Mouse (Mus musculus): Measurements from ENCODE around the gene Cyth4. TPM values are rescaled to one million over a fixed set of nuclear protein-coding genes. Genes with fewer than 3 reads are reported as not detected.
A peak's percentile ranks its signal among the peaks of the same experiment; 100 is the strongest.

The Cyth4 gene
- polyA plus RNA-seq, 1 experiment from 2014 or later, result 8.2 TPM

- no peaks in the 10 kb centered on the region; the same call in 1 of the 2 replicates for H3K27me3 ChIP-seq (replicated peaks)
- no peak overlapping the region for H3K4me2 ChIP-seq (replicated peaks)
- H3K27ac ChIP-seq, result no peak overlapping the region
- 65% methylated on average over 5 of the region's 5 CpGs for WGBS
- H3K9me3 ChIP-seq, result no peaks in the 10 kb centered on the region
- no peak overlapping the region for H3K4me3 ChIP-seq (replicated peaks)
- no peak overlapping the region for H3K9ac ChIP-seq
- peaks cover 3% of the 10 kb centered on the region; the same call in 1 of the 2 replicates for H3K4me1 ChIP-seq (replicated peaks)
- no peaks in the 10 kb centered on the region for H3K36me3 ChIP-seq
- no peak for ATAC-seq
These were observed 36.6 kb downstream of the Cyth4 start for GRCm38 (mm10) chr15:78633413-78633812.

DNA sequence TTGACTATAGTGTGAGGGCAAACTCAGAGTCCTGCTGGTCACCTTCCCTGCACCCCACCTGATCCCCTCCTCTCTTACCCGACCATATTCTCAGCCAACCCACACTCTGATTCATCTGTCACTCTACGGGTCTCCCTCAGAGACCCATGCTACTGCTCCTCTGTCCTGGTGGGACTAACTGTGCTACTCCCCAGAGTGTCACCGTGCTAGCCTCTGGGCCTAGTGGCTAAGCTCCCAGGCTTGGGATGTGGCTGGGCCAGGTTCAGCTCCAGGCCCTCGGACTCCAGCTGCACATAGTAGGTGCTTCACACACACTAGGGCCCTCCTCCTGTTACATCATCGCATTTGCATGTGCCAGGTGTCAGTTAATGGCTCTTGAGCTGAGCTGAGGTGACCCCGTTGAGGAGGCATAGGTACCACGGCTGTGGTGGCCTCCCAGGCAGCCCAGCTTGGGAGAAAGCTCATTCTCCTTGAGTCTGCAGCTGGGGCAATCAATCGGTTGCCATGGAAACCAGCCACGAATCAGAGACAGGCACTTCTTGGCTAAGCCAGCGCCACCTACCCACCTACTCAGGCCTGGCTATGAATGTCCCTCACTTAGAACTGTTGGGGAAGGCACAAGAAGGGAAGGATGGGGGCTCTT, 37.4 kb downstream of the Cyth4 start:
- ATAC-seq, result no peak
- no peak overlapping the region for H3K4me2 ChIP-seq (replicated peaks)

GRCm38 (mm10) chr15:78635231-78635630, 38.4 kb downstream of the Cyth4 start:
- H3K9me3 ChIP-seq, result no peaks in the 10 kb centered on the region
- no peak overlapping the region for H3K4me3 ChIP-seq (replicated peaks)
- no peak overlapping the region for H3K9ac ChIP-seq
- H3K4me2 ChIP-seq (replicated peaks), result no peak overlapping the region
- ATAC-seq, result no peak
- peaks cover 3% of the 10 kb centered on the region; the same call in 1 of the 2 replicates for H3K4me1 ChIP-seq (replicated peaks)
- no peaks in the 10 kb centered on the region; the same call in 1 of the 2 replicates for H3K27me3 ChIP-seq (replicated peaks)
- WGBS, result 28% methylated on average over 7 of the region's 7 CpGs
- no peaks in the 10 kb centered on the region for H3K36me3 ChIP-seq
- H3K27ac ChIP-seq, result no peak overlapping the region

More for the DNA sequence above, 37.4 kb downstream of the Cyth4 start:
- H3K4me1 ChIP-seq (replicated peaks), result peaks cover 3% of the 10 kb centered on the region; the same call in 1 of the 2 replicates
- no peak overlapping the region for H3K4me3 ChIP-seq (replicated peaks)
- WGBS, result 32% methylated on average over 10 of the region's 10 CpGs
- H3K36me3 ChIP-seq, result no peaks in the 10 kb centered on the region
- no peak overlapping the region for H3K9ac ChIP-seq
- H3K27me3 ChIP-seq (replicated peaks), result no peaks in the 10 kb centered on the region; the same call in 1 of the 2 replicates
- no peaks in the 10 kb centered on the region for H3K9me3 ChIP-seq
- no peak overlapping the region for H3K27ac ChIP-seq

DNA sequence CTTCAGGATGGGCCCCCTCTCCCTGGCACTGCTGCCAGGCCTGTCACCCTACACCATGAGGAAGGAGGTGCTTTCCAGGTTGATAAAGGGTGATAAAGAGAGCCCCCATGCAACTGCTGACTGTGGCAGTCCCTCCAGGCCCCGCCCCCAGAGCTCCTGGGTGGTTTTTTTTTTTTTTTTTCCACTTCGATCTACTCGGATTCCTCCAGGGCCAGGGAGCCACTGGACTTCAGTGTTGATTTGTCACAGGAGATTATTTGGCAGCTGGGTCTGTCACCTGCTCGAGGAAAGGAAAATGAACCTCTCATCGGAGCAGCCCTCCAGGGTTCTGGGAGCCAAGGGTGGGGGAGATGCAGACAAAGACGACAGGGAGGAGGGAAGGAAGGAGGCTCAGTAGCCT, 46.8 kb downstream of the Cyth4 start:
- 22% methylated on average over 6 of the region's 6 CpGs for WGBS
- Histone ChIP-seq H3K27ac (no peak overlapping the region), H3K4me3 (replicated peaks) (no peak overlapping the region)

GRCm38 (mm10) chr15:78644606-78645005, 47.8 kb downstream of the Cyth4 start:
- Histone ChIP-seq H3K4me3 (replicated peaks) (no peak overlapping the region), H3K4me2 (replicated peaks) (no peak overlapping the region), H3K27ac (no peak overlapping the region), H3K27me3 (replicated peaks) (no peaks in the 10 kb centered on the region), H3K36me3 (no peaks in the 10 kb centered on the region), H3K9ac (no peak overlapping the region), H3K4me1 (replicated peaks) (no peaks in the 10 kb centered on the region), H3K9me3 (no peaks in the 10 kb centered on the region)
- ATAC-seq, result no peak
- 45% methylated on average over 8 of the region's 8 CpGs for WGBS

More for the DNA sequence above, 46.8 kb downstream of the Cyth4 start:
- no peak for ATAC-seq
- no peaks in the 10 kb centered on the region for H3K36me3 ChIP-seq
- H3K9me3 ChIP-seq, result no peaks in the 10 kb centered on the region
- H3K27me3 ChIP-seq (replicated peaks), result no peaks in the 10 kb centered on the region
- no peak overlapping the region for H3K9ac ChIP-seq
- H3K4me2 ChIP-seq (replicated peaks), result no peak overlapping the region
- H3K4me1 ChIP-seq (replicated peaks), result no peaks in the 10 kb centered on the region

DNA sequence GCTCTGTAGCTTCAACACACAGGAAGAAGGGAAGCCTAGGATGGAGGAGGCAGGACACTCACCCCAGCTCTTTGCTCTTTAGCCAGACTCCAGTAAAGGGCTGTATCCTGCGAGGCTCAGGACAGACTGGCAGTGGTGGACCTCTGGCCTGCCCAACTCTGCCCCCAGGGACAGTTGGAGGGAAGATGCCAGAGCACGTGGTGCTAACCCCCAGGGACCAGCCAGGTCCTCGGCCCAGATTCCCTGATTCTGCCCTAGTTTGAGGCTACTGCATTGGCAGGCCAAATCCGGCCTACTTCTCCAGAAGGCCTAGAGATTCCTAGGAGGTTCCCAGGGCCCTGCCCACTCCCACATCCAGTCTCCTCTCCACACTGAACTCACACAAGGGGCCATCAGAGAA, 50.9 kb downstream of the Cyth4 start:
- no peaks in the 10 kb centered on the region for H3K9me3 ChIP-seq
- H3K4me3 ChIP-seq (replicated peaks), result no peak overlapping the region
- no peak for ATAC-seq
- no peak overlapping the region for H3K27ac ChIP-seq
- H3K4me2 ChIP-seq (replicated peaks), result no peak overlapping the region
- no peaks in the 10 kb centered on the region; the same call in 1 of the 2 replicates for H3K27me3 ChIP-seq (replicated peaks)
- no peak overlapping the region for H3K9ac ChIP-seq
- H3K36me3 ChIP-seq, result no peaks in the 10 kb centered on the region
- WGBS, result 72% methylated on average over 4 of the region's 4 CpGs
- H3K4me1 ChIP-seq (replicated peaks), result no peaks in the 10 kb centered on the region

- no peaks in the 10 kb centered on the region; the same call in 1 of the 2 replicates for H3K27me3 ChIP-seq (replicated peaks)
- H3K36me3 ChIP-seq, result no peaks in the 10 kb centered on the region
- ATAC-seq, result no peak
- WGBS, result 50% methylated on average over 4 of the region's 4 CpGs
- no peak overlapping the region for H3K4me3 ChIP-seq (replicated peaks)
- no peak overlapping the region for H3K27ac ChIP-seq
- H3K9ac ChIP-seq, result no peak overlapping the region
- no peak overlapping the region for H3K4me2 ChIP-seq (replicated peaks)
- no peaks in the 10 kb centered on the region for H3K4me1 ChIP-seq (replicated peaks)
- no peaks in the 10 kb centered on the region for H3K9me3 ChIP-seq
These were observed 54.3 kb downstream of the Cyth4 start for GRCm38 (mm10) chr15:78651169-78651568.

- WGBS, result 70% methylated on average over 5 of the region's 5 CpGs
These were observed 67.4 kb downstream of the Cyth4 start for GRCm38 (mm10) chr15:78664268-78664667.

GRCm38 (mm10) chr15:78669221-78669871, 72.5 kb downstream of the Cyth4 start:
- no peaks in the 10 kb centered on the region for H3K9me3 ChIP-seq
- peaks cover 41% of the 10 kb centered on the region for H3K27me3 ChIP-seq (replicated peaks)
- H3K9ac ChIP-seq, result no peak overlapping the region
- whole genome bisulfite sequencing, result 47% methylated on average over 10 of the region's 10 CpGs
- H3K4me2 ChIP-seq (replicated peaks), result no peak overlapping the region
- H3K27ac ChIP-seq, result no peak overlapping the region
- H3K36me3 ChIP-seq, result no peaks in the 10 kb centered on the region
- no peaks in the 10 kb centered on the region for H3K4me1 ChIP-seq (replicated peaks)
- ATAC-seq, result no peak
- H3K4me3 ChIP-seq (replicated peaks), result no peak overlapping the region

More at GRCm38 (mm10) chr15:78664268-78664667, 67.4 kb downstream of the Cyth4 start:
- Histone ChIP-seq H3K4me3 (replicated peaks) (no peak overlapping the region), H3K4me1 (replicated peaks) (no peaks in the 10 kb centered on the region), H3K4me2 (replicated peaks) (no peak overlapping the region), H3K27me3 (replicated peaks) (no peaks in the 10 kb centered on the region; the same call in 1 of the 2 replicates), H3K9ac (no peak overlapping the region), H3K36me3 (no peaks in the 10 kb centered on the region), H3K27ac (no peak overlapping the region), H3K9me3 (no peaks in the 10 kb centered on the region)
- ATAC-seq, result no peak

DNA sequence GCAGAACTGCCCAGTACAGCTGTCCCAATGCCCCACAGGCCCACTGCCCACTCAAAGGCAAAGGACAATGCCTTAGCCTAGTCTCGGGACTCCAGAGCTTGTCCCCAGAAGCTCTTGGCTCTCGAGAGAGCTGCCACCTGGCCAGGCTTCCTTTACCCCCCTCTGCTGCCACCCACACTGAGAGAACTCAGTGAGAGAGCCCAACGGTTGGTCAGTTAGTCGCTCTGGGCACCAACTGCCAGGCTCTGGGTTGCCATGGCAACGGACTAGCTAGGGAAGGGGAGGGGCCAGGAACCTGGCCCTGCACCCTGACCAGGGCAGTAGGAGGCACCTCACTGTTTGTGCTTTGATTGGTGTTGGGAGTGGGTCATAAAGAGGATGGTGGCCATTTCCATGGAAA, 73.5 kb downstream of the Cyth4 start:
- no peaks in the 10 kb centered on the region for H3K36me3 ChIP-seq
- H3K9ac ChIP-seq, result no peak overlapping the region
- 31% methylated on average over 5 of the region's 5 CpGs for WGBS
- H3K27ac ChIP-seq, result no peak overlapping the region
- no peaks in the 10 kb centered on the region for H3K4me1 ChIP-seq (replicated peaks)
- H3K4me2 ChIP-seq (replicated peaks), result no peak overlapping the region
- no peak overlapping the region for H3K4me3 ChIP-seq (replicated peaks)
- peaks cover 49% of the 10 kb centered on the region for H3K27me3 ChIP-seq (replicated peaks)
- ATAC-seq, result 0 out of 2 replicates have a peak, but pooled peaks have one; percentile 19
- H3K9me3 ChIP-seq, result no peaks in the 10 kb centered on the region

All from intestine, embryonic 15.5 days (tissue).